ENCODE assay signal across 20 mouse cellular contexts in the genomic region with DNA sequence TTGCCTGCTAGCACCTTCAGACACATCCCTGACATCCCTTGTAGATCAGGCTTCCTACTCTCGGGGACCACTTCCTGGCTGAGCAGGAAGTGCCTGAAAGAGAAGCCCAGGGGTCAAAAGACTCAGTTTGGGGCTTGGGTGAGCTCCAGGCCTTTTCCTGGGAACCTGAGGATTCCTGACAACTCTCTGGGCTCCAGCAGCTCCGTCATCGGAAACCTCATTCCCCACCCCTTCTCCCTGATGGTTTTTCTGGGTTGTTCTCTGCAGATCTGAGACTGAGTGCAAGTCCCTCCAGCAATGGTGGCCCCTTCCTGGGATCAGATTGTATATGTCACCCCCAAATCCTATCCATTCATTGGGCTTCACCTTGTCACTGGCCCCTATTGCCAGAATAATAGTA.
DNase-seq lines count a peak whose midpoint lies in the region; ATAC-seq lines count a peak whose summit lies in the region.
"Had no signal": no experiment of that assay in that cellular context is flagged by ENCODE, and none has a peak within 500 bp of the region (broad histone marks: within the 10 kb centered on the region; RNA-seq: fewer than 3 reads in every experiment).

No protein-coding gene starts in this region.

- H3K4me1 ChIP-seq in embryonic facial prominence, embryonic 15.5 days: no peaks in the 10 kb centered on the region
- H3K4me1 ChIP-seq in embryonic facial prominence, embryonic 10.5 days: peaks cover 7% of the 10 kb centered on the region
- no peaks in the 10 kb centered on the region; the same call in 1 of the 2 replicates for H3K4me1 ChIP-seq in heart, embryonic 10.5 days

- no peaks in the 10 kb centered on the region for H3K9me3 ChIP-seq in embryonic facial prominence, embryonic 15.5 days (replicated peaks)
- no peaks in the 10 kb centered on the region for H3K9me3 ChIP-seq in embryonic facial prominence, embryonic 10.5 days
- H3K9me3 ChIP-seq in heart, embryonic 10.5 days: no peaks in the 10 kb centered on the region

- no peak for ATAC-seq in embryonic facial prominence, embryonic 15.5 days (ENCODE audit: insufficient number of reproducible peaks, low FRiP score, low TSS enrichment, low read depth)
- ATAC-seq: activated CD4-positive, CD25-positive, alpha-beta regulatory T cell, adult 4 months; CD4-positive, CD25-positive, alpha-beta regulatory T cell, adult 4 months; Patski had no signal

- no peak for DNase-seq in embryonic facial prominence, embryonic 10.5 days (ENCODE audit: low spot score)
- peak; percentile 60 for DNase-seq in heart, adult 11 months
- no peak for DNase-seq in heart, adult 9 months (ENCODE audit: low spot score in 2 of 2)
- DNase-seq in heart, embryonic 10.5 days (ENCODE audit: low spot score): peak; percentile 50
- DNase-seq in heart, adult 8-10 months (ENCODE audit: low spot score): no peak
- DNase-seq: adrenal gland, adult 2 months; adrenal gland, adult 8-10 months; adrenal gland, postnatal 10 days; adrenal gland, postnatal 14 days; adrenal gland, postnatal 25 days; adrenal gland, postnatal 36 days; B cell, adult 2 months; cerebellum, adult 11 months; cerebellum, adult 11-12 months; cerebellum, adult 18-20 months had no signal

- H3K4me2 ChIP-seq in embryonic facial prominence, embryonic 15.5 days (replicated peaks): no peak overlapping the region

- H3K36me3 ChIP-seq in embryonic facial prominence, embryonic 15.5 days: no peaks in the 10 kb centered on the region
- no peaks in the 10 kb centered on the region for H3K36me3 ChIP-seq in embryonic facial prominence, embryonic 10.5 days (replicated peaks)
- no peaks in the 10 kb centered on the region for H3K36me3 ChIP-seq in heart, embryonic 10.5 days
- H3K36me3 ChIP-seq: G1E had no signal

- H3K9ac ChIP-seq in embryonic facial prominence, embryonic 15.5 days: no peak overlapping the region

- H3K27me3 ChIP-seq in embryonic facial prominence, embryonic 15.5 days: no peaks in the 10 kb centered on the region
- no peaks in the 10 kb centered on the region for H3K27me3 ChIP-seq in embryonic facial prominence, embryonic 10.5 days (replicated peaks; ENCODE audit: low read depth, poor library complexity, severe bottlenecking)
- peaks cover 53% of the 10 kb centered on the region for H3K27me3 ChIP-seq in heart, embryonic 10.5 days (ENCODE audit: insufficient read depth, poor library complexity, severe bottlenecking)
- H3K27me3 ChIP-seq: Patski had no signal

- H3K27ac ChIP-seq in embryonic facial prominence, embryonic 15.5 days (replicated peaks): peak overlapping the region; percentile 68; the same call in 1 of the 2 replicates
- no peak overlapping the region for H3K27ac ChIP-seq in embryonic facial prominence, embryonic 10.5 days (replicated peaks)
- H3K27ac ChIP-seq in heart, embryonic 10.5 days: no peak overlapping the region

- 80% methylated on average over 3 of the region's 3 CpGs for WGBS in embryonic facial prominence, embryonic 15.5 days
- 87% methylated on average over 3 of the region's 3 CpGs for WGBS in embryonic facial prominence, embryonic 10.5 days
- 75% methylated on average over 3 of the region's 3 CpGs for WGBS in heart, embryonic 10.5 days

- H3K4me3 ChIP-seq in embryonic facial prominence, embryonic 15.5 days (replicated peaks): no peak overlapping the region
- no peak overlapping the region for H3K4me3 ChIP-seq in embryonic facial prominence, embryonic 10.5 days
- no peak overlapping the region for H3K4me3 ChIP-seq in heart, embryonic 10.5 days

Comparison
In these comparisons a context has a peak if more than half of its experiments do, and no peak if none do; other contexts are left out.
1. DNase-seq: peak in heart, adult 11 months (single experiment) and heart, embryonic 10.5 days (single experiment); none in embryonic facial prominence, embryonic 10.5 days (single experiment), heart, adult 9 months (0 of 2) and heart, adult 8-10 months (single experiment).